Mouse (Mus musculus) G1E (cell line): ENCODE results near the gene Pfkfb3. TPM values are rescaled to one million over a fixed set of nuclear protein-coding genes. Genes with fewer than 3 reads are reported as not detected.

Experiments used
- ATAC-seq: 2 replicates; pipeline ENCODE4 v1.8.0; 2016; ENCODE audit warnings: mild to moderate bottlenecking; ENCODE audit not compliant: insufficient number of reproducible peaks, poor library complexity, low FRiP score, severe bottlenecking; ENCODE audit errors: extremely low read depth
- DNase-seq: peaks from one replicate; pipeline ENCODE4 v3.0.0; 2012; ENCODE audit warnings: low spot score
- H3K27me3 ChIP-seq: 2 replicates; pipeline ENCODE4 v1.6.1; 2012; ENCODE audit warnings: mild to moderate bottlenecking, low read length, inconsistent platforms; ENCODE audit not compliant: insufficient read depth
- H3K36me3 ChIP-seq: replicated peaks from 2 replicates; pipeline ENCODE3; 2012; ENCODE audit warnings: mild to moderate bottlenecking, inconsistent platforms
- H3K4me1 ChIP-seq: 2 replicates; pipeline ENCODE4 v1.6.1; 2012; ENCODE audit warnings: low read depth, low read length, inconsistent platforms, mixed read lengths; ENCODE audit not compliant: insufficient read depth
- H3K4me3 ChIP-seq: 2 replicates; pipeline ENCODE4 v1.5.1; 2012; ENCODE audit warnings: low read depth, mild to moderate bottlenecking, inconsistent platforms, low read length, moderate library complexity, mixed read lengths
- H3K9me3 ChIP-seq: replicated peaks from 2 replicates; pipeline ENCODE4 v1.6.1; 2012; ENCODE audit warnings: inconsistent platforms
- CTCF ChIP-seq: IDR thresholded peaks from 2 replicates; pipeline ENCODE4 v1.5.1; 2012; ENCODE audit warnings: low read depth, low read length, inconsistent platforms, mixed read lengths
- GATA1 ChIP-seq: IDR thresholded peaks from 2 replicates; pipeline ENCODE4 v1.6.1; 2012; ENCODE audit warnings: borderline replicate concordance, low read length, inconsistent platforms, mixed read lengths
- GATA2 ChIP-seq: IDR thresholded peaks from 2 replicates; pipeline ENCODE4 v1.6.1; 2012; ENCODE audit warnings: low read depth, low read length, inconsistent platforms, borderline replicate concordance
- POLR2AphosphoS5 ChIP-seq: IDR thresholded peaks from 2 replicates; pipeline ENCODE4 v1.6.1; 2012; ENCODE audit warnings: low read depth, low read length, inconsistent platforms; ENCODE audit not compliant: insufficient replicate concordance
- TAL1 ChIP-seq: conservative IDR thresholded peaks from 2 replicates; pipeline ENCODE4 v1.6.1; 2012; ENCODE audit warnings: low read depth, low read length, inconsistent platforms, mixed read lengths
- polyA plus RNA-seq: library from polyadenylated mRNA; stranded (reverse); fragments of >175 nt; gene quantifications from 2 replicates; pipeline ENCODE4 v1.2.3, GENCODE M21; 2012
- total RNA-seq, 2 experiments: library from RNA; stranded (forward) in 1 of 2; stranded (reverse) in 1 of 2; fragments of 200-1000 nt in 1 of 2; fragments of >200 nt in 1 of 2; fragmentation: Nextera tagmentation in 1 of 2; gene quantifications; 2 replicates each; pipeline ENCODE4 v1.2.3; 2014 to 2017

Gene Pfkfb3
- total and polyA plus RNA-seq, 3 experiments = 1.1 TPM; not detected in 2

GRCm38 (mm10) chr2:11579399-11579798 lies 25.5 kb upstream of the Pfkfb3 start:
- H3K4me1 ChIP-seq = no peaks in the 10 kb centered on the region
- TF ChIP-seq CTCF (no peak), GATA1 (no peak), POLR2AphosphoS5 (no peak), TAL1 (no peak), GATA2 (no peak)
- H3K27me3 ChIP-seq = peaks cover 2% of the 10 kb centered on the region; the same call in 1 of the 2 replicates
- no peak overlapping the region for H3K4me3 ChIP-seq
- DNase-seq (no peak), ATAC-seq (no peak)
- peaks cover 18% of the 10 kb centered on the region for H3K36me3 ChIP-seq
- H3K9me3 ChIP-seq = peaks cover 8% of the 10 kb centered on the region

GRCm38 (mm10) chr2:11578187-11578586 lies 24.3 kb upstream of the Pfkfb3 start:
- Histone ChIP-seq H3K4me1 (no peaks in the 10 kb centered on the region), H3K36me3 (peaks cover 9% of the 10 kb centered on the region), H3K9me3 (peaks cover 8% of the 10 kb centered on the region), H3K27me3 (peaks cover 5% of the 10 kb centered on the region), H3K4me3 (no peak overlapping the region)
- DNase-seq (no peak), ATAC-seq (no peak)
- no peak for TF ChIP-seq GATA1
- no peak for TF ChIP-seq POLR2AphosphoS5
- no peak for TF ChIP-seq CTCF
- TF ChIP-seq TAL1 = no peak
- TF ChIP-seq GATA2 = no peak

GRCm38 (mm10) chr2:11573684-11574083 lies 19.8 kb upstream of the Pfkfb3 start:
- no peak for ATAC-seq
- no peak for TF ChIP-seq CTCF
- TF ChIP-seq POLR2AphosphoS5 = no peak
- no peak for TF ChIP-seq GATA1
- Histone ChIP-seq H3K36me3 (no peaks in the 10 kb centered on the region), H3K9me3 (no peaks in the 10 kb centered on the region), H3K27me3 (peaks cover 13% of the 10 kb centered on the region), H3K4me3 (no peak overlapping the region), H3K4me1 (no peaks in the 10 kb centered on the region)
- no peak for DNase-seq

- TF ChIP-seq TAL1 (no peak), CTCF (no peak), GATA1 (no peak), POLR2AphosphoS5 (no peak)
- no peaks in the 10 kb centered on the region for H3K4me1 ChIP-seq
- H3K4me3 ChIP-seq = no peak overlapping the region
- no peak for ATAC-seq
- peaks cover 11% of the 10 kb centered on the region for H3K27me3 ChIP-seq
- H3K9me3 ChIP-seq = no peaks in the 10 kb centered on the region
- H3K36me3 ChIP-seq = no peaks in the 10 kb centered on the region
- no peak for DNase-seq
Measured at GRCm38 (mm10) chr2:11571004-11571535, 17.2 kb upstream of the Pfkfb3 start.

- H3K27me3 ChIP-seq = peaks cover 16% of the 10 kb centered on the region
- ATAC-seq = no peak
Measured at GRCm38 (mm10) chr2:11568471-11568870, 14.6 kb upstream of the Pfkfb3 start.

GRCm38 (mm10) chr2:11567781-11568362 lies 14.0 kb upstream of the Pfkfb3 start:
- Histone ChIP-seq H3K4me3 (no peak overlapping the region), H3K9me3 (no peaks in the 10 kb centered on the region), H3K4me1 (no peaks in the 10 kb centered on the region), H3K27me3 (peaks cover 14% of the 10 kb centered on the region), H3K36me3 (no peaks in the 10 kb centered on the region)
- DNase-seq = no peak
- no peak for TF ChIP-seq GATA2
- no peak for TF ChIP-seq POLR2AphosphoS5
- peak; percentile 44 for TF ChIP-seq CTCF
- TF ChIP-seq TAL1 = no peak
- TF ChIP-seq GATA1 = no peak
- no peak for ATAC-seq

More at GRCm38 (mm10) chr2:11568471-11568870, 14.6 kb upstream of the Pfkfb3 start:
- DNase-seq = no peak
- Histone ChIP-seq H3K4me3 (no peak overlapping the region), H3K36me3 (no peaks in the 10 kb centered on the region), H3K9me3 (no peaks in the 10 kb centered on the region), H3K4me1 (no peaks in the 10 kb centered on the region)
- TF ChIP-seq POLR2AphosphoS5 (no peak), CTCF (no peak), TAL1 (no peak), GATA2 (no peak), GATA1 (no peak)

GRCm38 (mm10) chr2:11566898-11567297 lies 13.0 kb upstream of the Pfkfb3 start:
- TF ChIP-seq TAL1 (no peak), GATA1 (no peak), CTCF (no peak), POLR2AphosphoS5 (no peak), GATA2 (no peak)

More at GRCm38 (mm10) chr2:11566898-11567297, 13.0 kb upstream of the Pfkfb3 start:
- no peaks in the 10 kb centered on the region for H3K9me3 ChIP-seq
- H3K27me3 ChIP-seq = peaks cover 12% of the 10 kb centered on the region
- H3K36me3 ChIP-seq = no peaks in the 10 kb centered on the region
- no peak for ATAC-seq
- DNase-seq = no peak
- no peaks in the 10 kb centered on the region for H3K4me1 ChIP-seq
- H3K4me3 ChIP-seq = no peak overlapping the region
